Mouse (Mus musculus): Measurements from ENCODE around the gene Wnt7b. TPM values are rescaled to one million over a fixed set of nuclear protein-coding genes. Genes with fewer than 3 reads are reported as not detected.

The Wnt7b gene
- 10 to 100 TPM; 31.3 to 34.4 TPM for total RNA-seq (2021)

DNA sequence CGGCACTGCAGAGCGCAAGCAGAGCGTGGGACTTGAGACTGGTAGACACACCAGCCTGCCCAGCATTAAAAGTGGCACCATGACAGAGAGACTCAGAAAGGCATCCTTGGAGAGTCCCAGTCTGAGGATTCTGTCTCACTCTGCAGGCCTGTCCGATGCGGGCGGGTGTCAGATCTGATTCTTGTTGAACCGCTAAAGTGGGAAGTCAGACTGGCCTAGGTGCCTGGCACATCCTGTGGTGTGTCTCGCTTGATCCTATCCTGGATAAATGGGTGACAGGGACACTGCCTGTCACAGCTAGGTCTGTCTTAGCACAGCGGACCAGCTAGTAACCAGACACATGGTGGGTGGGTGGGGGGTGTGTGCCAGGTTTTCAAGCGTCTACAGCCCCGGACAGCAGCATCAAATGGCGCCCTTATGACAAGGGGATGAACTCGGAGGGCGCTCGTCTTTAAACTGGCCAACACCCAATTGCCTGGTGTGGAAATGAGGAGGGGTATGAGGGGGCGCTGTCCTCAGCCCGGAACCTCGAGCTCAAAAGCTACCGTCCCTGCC lies at the start of gene Wnt7b:
Gene Wnt7b (minus strand): TSS at position 118 of the 555 bp plus-strand sequence.
- no peak for DNase-seq (ENCODE audit: low spot score in 2 of 2)
- intact Hi-C loops (cut with DNase I): loop anchor here (2.0 to 5.0 kb wide), 2 partner anchors 104 to 195 kb away; no protein-coding TSS in a partner anchor

DNA sequence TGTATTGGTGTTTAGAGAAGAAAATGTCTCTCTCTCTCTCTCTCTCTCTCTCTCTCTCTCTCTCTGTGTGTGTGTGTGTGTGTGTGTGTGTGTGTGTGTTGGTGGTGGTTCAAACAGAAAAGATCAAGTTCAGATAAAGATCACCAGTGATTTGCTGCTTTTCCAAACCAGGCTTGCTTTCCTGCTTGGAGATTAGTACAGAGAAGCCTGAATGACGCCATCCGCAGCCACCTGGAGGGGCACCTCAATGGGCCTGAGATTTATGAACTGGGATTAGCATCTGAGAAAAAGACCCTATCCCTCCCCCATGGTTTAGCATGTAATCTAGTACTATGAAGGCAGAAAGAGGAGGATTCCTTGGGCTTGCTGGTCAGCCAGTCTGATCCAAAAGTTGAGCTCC lies 49.3 kb upstream of the Wnt7b start:
- intact Hi-C loops (cut with DNase I): no loop called here
- DNase-seq (ENCODE audit: low spot score in 2 of 2): no peak

- DNase-seq (ENCODE audit: low spot score in 2 of 2): no peak
- intact Hi-C loops (cut with DNase I): no loop called here
Measured at GRCm38 (mm10) chr15:85629924-85630545, 47.8 kb upstream of the Wnt7b start.

GRCm38 (mm10) chr15:85625666-85626279 lies 43.5 kb upstream of the Wnt7b start:
- intact Hi-C loops (cut with DNase I): no loop called here
- DNase-seq (ENCODE audit: low spot score in 2 of 2): peak; percentile 54 to 63

- intact Hi-C loops (cut with DNase I): no loop called here
- no peak for DNase-seq (ENCODE audit: low spot score in 2 of 2)
Measured at GRCm38 (mm10) chr15:85622213-85622612, 39.9 kb upstream of the Wnt7b start.

- intact Hi-C loops (cut with DNase I): no loop called here
- no peak for DNase-seq (ENCODE audit: low spot score in 2 of 2)
Measured at GRCm38 (mm10) chr15:85615537-85616100, 33.3 kb upstream of the Wnt7b start.

DNA sequence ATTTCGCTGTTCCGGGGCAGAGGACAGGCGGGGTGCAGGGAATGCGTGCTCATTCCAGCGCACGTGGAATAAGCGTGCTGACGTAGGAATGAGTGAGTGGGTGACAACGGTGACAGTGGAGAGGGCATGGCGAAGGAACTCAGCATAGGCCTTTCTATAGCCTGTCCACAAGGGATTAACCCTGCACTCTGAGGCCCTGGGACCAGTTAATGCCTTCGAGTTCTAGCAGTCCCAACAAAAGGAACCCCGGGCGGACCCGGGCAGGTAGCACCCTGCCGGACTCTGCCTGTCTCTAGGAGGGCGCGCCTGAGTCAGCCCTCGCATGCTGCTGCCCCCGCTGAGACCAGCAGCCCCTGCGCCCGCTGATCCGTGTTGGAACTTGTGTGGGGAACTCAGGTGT lies 32.8 kb upstream of the Wnt7b start:
- intact Hi-C loops (cut with DNase I): no loop called here
- no peak for DNase-seq (ENCODE audit: low spot score in 2 of 2)

DNA sequence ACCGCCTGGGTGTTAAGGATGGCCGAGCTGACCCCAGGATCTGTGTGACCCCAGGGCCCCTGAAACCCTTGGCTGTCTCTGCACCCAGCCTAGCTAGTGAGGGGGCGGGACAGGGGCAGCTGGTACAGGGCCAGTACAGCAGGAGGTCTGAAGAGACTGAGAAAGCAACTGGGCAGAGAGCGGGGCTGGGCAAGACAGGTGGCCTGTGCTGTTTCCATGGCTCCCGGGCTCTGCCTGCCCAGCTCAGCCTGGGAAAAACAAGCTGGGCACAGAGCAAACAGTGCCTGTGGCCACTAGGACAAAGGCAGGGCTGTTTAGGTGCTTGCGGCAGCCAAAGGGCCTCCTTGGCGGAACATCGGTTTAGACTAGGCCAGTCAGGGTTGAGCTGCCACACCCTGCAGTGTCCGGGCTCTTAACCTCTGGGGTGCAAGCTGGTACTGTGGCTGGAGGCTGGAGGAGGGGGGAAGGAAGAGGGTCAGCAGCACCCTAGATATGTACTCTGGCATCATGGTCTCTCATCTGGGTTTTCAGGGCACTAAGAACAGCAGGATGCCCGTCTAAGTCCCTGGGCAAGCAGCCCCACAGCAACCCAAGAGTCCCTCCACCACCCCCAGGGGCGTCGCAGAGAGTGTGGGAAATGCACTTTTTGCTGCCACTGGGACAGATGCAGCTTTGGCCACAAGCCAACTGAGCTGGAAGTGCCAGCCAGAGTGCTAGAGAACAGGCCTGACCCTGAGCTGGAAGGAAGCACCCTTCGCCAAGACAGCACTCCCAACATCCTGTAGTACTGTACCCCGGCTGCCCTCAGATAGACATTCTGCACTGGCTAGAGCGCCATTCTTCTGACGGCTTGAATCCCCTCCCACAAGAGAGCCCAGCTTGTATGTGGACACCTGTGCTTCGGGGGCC lies 31.3 kb upstream of the Wnt7b start:
- intact Hi-C loops (cut with DNase I): loop anchor here (5.0 kb wide), 1 partner anchor 264 kb away; the partner anchor contains the start of gene Trmu
- peak; percentile 66 to 74 for DNase-seq (ENCODE audit: low spot score in 2 of 2)

DNA sequence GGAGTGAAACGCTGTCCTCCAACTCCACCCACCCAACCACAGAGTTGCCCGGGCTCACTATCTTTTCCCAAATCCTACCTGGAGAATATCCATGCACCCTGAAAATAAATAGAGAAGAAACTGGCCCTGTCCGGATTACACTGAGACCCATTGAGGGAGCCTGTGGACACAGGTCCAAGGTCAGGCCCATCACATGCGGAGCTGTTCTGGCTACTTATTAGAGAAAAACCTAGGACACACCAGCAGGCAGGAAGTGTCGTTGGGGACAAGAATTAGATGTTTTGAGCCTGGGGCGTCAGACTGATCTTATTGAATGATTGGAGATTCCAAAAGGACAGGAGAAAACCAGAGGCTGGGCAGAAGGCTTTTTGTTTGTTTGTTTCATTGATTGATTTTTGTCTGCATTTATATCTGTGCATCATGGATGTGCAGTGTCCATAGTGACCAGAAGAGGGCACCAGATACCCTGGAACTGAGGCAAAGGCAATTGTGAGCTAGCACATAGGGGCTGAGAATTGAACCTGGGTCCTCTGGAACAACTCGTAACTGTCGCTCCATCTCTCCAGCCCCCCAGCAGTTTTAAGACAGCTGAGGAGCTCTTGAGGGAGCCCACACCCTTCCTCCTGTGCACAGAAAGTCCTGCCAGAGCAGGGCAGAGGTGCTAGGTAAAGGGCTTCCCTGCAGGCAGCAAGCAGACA lies 30.5 kb upstream of the Wnt7b start:
- peak; percentile 41 to 52 for DNase-seq (ENCODE audit: low spot score in 2 of 2)
- intact Hi-C loops (cut with DNase I): loop anchor here (5.0 kb wide), 1 partner anchor 264 kb away; the partner anchor contains the start of gene Trmu

- DNase-seq (ENCODE audit: low spot score in 2 of 2): peak; percentile 27 to 49
- intact Hi-C loops (cut with DNase I): loop anchor here (2.0 to 5.0 kb wide), 2 partner anchors 59 to 265 kb away; partner anchors contain the start of gene Trmu
Measured at GRCm38 (mm10) chr15:85611701-85612520, 29.6 kb upstream of the Wnt7b start.

- peak; percentile 71 to 91 for DNase-seq (ENCODE audit: low spot score in 2 of 2)
- intact Hi-C loops (cut with DNase I): loop anchor here (1.0 to 5.0 kb wide), 3 partner anchors 60 to 267 kb away; partner anchors contain the start of gene Trmu
Measured at GRCm38 (mm10) chr15:85610618-85611218, 28.4 kb upstream of the Wnt7b start.

DNA sequence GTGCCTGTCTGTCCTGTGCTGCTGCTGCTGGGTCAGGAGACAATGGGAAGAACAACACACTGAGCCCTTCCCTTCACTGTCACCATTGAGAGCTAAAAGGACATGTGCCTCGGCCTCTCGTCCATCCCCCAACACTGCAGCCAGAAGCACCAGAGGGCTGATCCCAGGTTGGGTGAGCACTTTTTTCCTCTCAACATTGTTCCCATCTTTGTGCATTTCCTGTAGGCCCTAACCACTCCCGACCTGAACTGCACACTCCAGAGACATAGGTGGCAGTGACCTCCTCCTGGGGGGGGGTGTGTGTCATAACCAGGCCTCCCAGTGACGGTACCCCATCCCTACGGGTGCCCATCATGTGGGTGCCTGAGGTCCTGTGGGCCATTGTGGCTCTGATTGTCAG lies 27.8 kb upstream of the Wnt7b start:
- intact Hi-C loops (cut with DNase I): loop anchor here (1.0 to 5.0 kb wide), 3 partner anchors 61 to 267 kb away; partner anchors contain the start of gene Trmu
- DNase-seq (ENCODE audit: low spot score in 2 of 2): no peak

DNA sequence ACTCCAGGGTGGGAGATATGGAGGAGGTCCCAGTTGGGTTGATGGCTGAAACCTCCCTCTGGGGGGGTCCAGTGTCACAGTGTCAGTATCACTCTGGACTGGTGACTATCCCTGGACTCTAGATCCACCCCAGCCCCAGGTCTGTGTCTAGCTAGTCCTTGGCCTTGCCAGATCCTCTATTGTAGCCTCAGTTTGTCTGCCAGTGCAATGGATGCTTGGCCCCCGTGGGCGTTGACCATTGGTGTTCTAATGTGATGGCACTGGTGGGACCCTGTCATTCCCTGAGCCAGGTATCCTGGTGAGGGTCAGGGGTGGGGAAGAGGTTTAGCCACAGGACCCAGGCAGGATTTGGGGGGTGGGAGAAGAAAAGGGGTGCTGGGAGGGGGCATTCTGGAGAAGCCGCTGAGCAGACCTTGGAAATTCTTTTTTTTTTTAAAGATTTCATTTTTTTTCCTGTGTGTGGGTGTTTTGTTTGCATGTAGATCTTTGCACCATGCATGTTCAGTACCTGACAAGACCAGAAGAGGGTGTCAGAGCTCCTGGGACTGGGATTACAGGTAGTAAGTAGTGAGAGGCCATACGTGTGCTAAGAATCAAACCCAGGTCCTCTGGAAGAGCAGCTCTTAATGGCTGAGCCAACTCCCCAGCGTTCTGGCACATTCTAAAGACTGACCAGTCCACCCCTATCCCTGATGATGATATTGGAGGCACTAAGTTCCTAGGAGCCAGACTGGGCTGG lies 27.2 kb upstream of the Wnt7b start:
- intact Hi-C loops (cut with DNase I): loop anchor here (1.0 to 5.0 kb wide), 3 partner anchors 61 to 268 kb away; partner anchors contain the start of gene Trmu
- no peak for DNase-seq (ENCODE audit: low spot score in 2 of 2)

GRCm38 (mm10) chr15:85605962-85606610 lies 23.8 kb upstream of the Wnt7b start:
- peak; percentile 11 to 21 for DNase-seq (ENCODE audit: low spot score in 2 of 2)
- intact Hi-C loops (cut with DNase I): no loop called here

DNA sequence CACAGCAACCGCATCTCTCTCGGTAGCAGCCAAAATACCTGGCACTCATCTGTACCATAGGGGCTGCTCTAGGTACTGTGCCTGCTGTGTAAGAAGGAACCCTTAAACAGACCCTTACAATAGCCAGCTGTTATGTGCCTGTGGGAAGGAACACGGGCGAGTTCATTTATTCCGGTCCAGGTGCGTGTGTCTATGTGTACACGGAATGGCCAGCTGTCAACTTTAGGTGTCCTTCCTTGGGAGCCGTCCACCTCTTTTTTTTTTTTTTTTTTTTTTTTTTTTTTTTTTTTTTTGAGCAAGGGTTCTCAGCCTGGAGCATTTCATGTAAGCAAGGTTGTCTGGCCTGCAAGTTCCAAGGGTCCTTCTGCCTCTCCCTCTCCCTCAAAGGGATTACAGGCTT lies 22.7 kb upstream of the Wnt7b start:
- no peak for DNase-seq (ENCODE audit: low spot score in 2 of 2)
- intact Hi-C loops (cut with DNase I): no loop called here

DNA sequence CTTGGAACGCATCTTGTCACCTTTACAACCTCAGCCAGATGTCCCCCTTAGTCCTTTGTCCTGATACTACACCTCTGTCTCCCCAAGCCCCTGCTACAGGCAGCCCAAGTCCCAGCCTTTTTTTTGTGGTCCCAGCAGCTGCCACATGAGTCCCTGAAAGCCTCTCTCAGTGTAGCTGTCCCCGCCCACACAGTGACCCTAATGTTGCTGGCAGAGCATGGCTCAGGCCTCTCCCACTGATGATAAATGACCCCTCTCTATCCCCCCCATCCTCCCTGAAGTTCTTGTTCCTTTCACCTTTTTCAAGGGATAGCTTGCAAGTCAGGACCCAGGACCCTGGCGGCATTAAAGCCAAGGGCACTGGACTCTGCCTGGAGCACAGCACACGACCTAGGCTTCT lies 22.2 kb upstream of the Wnt7b start:
- intact Hi-C loops (cut with DNase I): no loop called here
- DNase-seq (ENCODE audit: low spot score in 2 of 2): no peak

Measured in left cerebral cortex, postnatal 25 days (tissue).